Mouse (Mus musculus) limb, embryonic 14.5 days (tissue): ENCODE results near the gene Gm21708. TPM values are rescaled to one million over a fixed set of nuclear protein-coding genes. Genes with fewer than 3 reads are reported as not detected.
"Not testable (repeated sequence)": the region's sequence is repeated elsewhere in the genome, so short reads cannot be mapped to it uniquely, and the experiment has no call there.

Source experiments
- ATAC-seq: fragments of 200-750 bp; cut with Nextera tagmentation; 2 replicates; pipeline ENCODE4 v1.8.0; 2017; ENCODE audit warnings: low read depth, moderate number of reproducible peaks, moderate TSS enrichment; ENCODE audit not compliant: low FRiP score
- DNase-seq: peaks from one replicate; pipeline ENCODE4 v3.0.0-alpha.2; 2015; ENCODE audit warnings: low spot score
- H3K27ac ChIP-seq: fragments of 300-500 bp; sonication (generic); replicated peaks from 2 replicates; pipeline ENCODE4 v1.5.1; 2014; ENCODE audit warnings: low read depth, mild to moderate bottlenecking, low read length, moderate library complexity, mixed read lengths
- H3K27me3 ChIP-seq: fragments of 300-500 bp; sonication (generic); 2 replicates; pipeline ENCODE4 v1.6.1; 2014; ENCODE audit warnings: low read length, mixed read lengths; ENCODE audit not compliant: control insufficient read depth, insufficient read depth
- H3K36me3 ChIP-seq: fragments of 300-500 bp; sonication (generic); 2 replicates; pipeline ENCODE4 v1.6.1; 2014; ENCODE audit warnings: mild to moderate bottlenecking, low read length, moderate library complexity, mixed read lengths; ENCODE audit not compliant: control insufficient read depth, insufficient read depth
- H3K4me1 ChIP-seq: fragments of 300-500 bp; sonication (generic); 2 replicates; pipeline ENCODE4 v1.6.1; 2014; ENCODE audit warnings: antibody characterized with exemption, low read length, mixed read lengths; ENCODE audit not compliant: control insufficient read depth, insufficient read depth
- H3K4me2 ChIP-seq: fragments of 300-500 bp; sonication (generic); replicated peaks from 2 replicates; pipeline ENCODE4 v1.6.1; 2014; ENCODE audit warnings: low read depth, mild to moderate bottlenecking, low read length, moderate library complexity; ENCODE audit not compliant: severe bottlenecking
- H3K4me3 ChIP-seq: fragments of 300-500 bp; sonication (generic); replicated peaks from 2 replicates; pipeline ENCODE4 v1.5.1; 2014; ENCODE audit warnings: low read length
- H3K9ac ChIP-seq: fragments of 300-500 bp; sonication (generic); 2 replicates; pipeline ENCODE4 v1.6.1; 2014; ENCODE audit warnings: mild to moderate bottlenecking, low read depth, low read length, moderate library complexity; ENCODE audit not compliant: severe bottlenecking
- H3K9me3 ChIP-seq: fragments of 300-500 bp; sonication (generic); 2 replicates; pipeline ENCODE4 v1.6.1; 2016; ENCODE audit warnings: low read length; ENCODE audit not compliant: control insufficient read depth
- WGBS: fragments of 180-500 bp; shearing (Covaris S2); extraction: QIAGEN DNeasy Blood & Tissue Kit; methylation state at CpG from one replicate; pipeline ENCODE4 v1.1.7; 2014; 5-methylcytosine and 5-hydroxymethylcytosine counted together
- polyA plus RNA-seq, 2 experiments: library from polyadenylated mRNA; depleted of rRNA in 1 of 2; stranded (reverse) in 1 of 2; unstranded in 1 of 2; fragments of >200 nt; fragmentation: Nextera tagmentation in 1 of 2; extraction: Ambion mirVana in 1 of 2; gene quantifications; 2 replicates each; pipeline versions ENCODE4 v1.2.1 to v1.2.3; 2012 to 2014

Gene Gm21708
- polyA plus RNA-seq (2012; rRNA removed), result not detected in 2 replicates
- polyA plus RNA-seq (2014; fragmentation: Nextera tagmentation; extraction: Ambion mirVana), result not detected in 2 replicates

- not testable (repeated sequence) for H3K4me3 ChIP-seq, H3K4me2 ChIP-seq, H3K27ac ChIP-seq, DNase-seq, H3K9me3 ChIP-seq, H3K36me3 ChIP-seq, H3K4me1 ChIP-seq, ATAC-seq, H3K27me3 ChIP-seq, H3K9ac ChIP-seq
- WGBS, result no CpG with 5 or more reads among the region's 9 CpGs
Measured at GRCm38 (mm10) chrY:3410067-3410466, at the start of gene Gm21708, which contains the start of gene Gm21704. TSS of gene Gm21708 (minus strand) at chrY:3410167. TSS of gene Gm21704 (minus strand) at chrY:3410167.

Other genes with a start within 250 kb of the Gm21708 start
- 0.09 TPM in 1 of 2 replicates, not detected in the other for gene Gm21677, start 103.7 kb downstream of the Gm21708 start, polyA plus RNA-seq (2012; rRNA removed)
- not detected in 2 replicates for gene Gm21677, start 103.7 kb downstream of the Gm21708 start, polyA plus RNA-seq (2014; fragmentation: Nextera tagmentation; extraction: Ambion mirVana)
- gene Gm21693, start 64.8 kb downstream of the Gm21708 start, polyA plus RNA-seq (2012; rRNA removed), result not detected in 2 replicates
- not detected in 2 replicates for gene Gm21693, start 64.8 kb downstream of the Gm21708 start, polyA plus RNA-seq (2014; fragmentation: Nextera tagmentation; extraction: Ambion mirVana)
- gene Gm21704, start within 50 bp of the Gm21708 start, polyA plus RNA-seq (2012; rRNA removed), result 0.04 TPM in 1 of 2 replicates, not detected in the other
- gene Gm21704, start within 50 bp of the Gm21708 start, polyA plus RNA-seq (2014; fragmentation: Nextera tagmentation; extraction: Ambion mirVana), result not detected in 2 replicates